Mouse (Mus musculus): Measurements from ENCODE around the gene Dlg4.
"Not testable (repeated sequence)": the region's sequence is repeated elsewhere in the genome, so short reads cannot be mapped to it uniquely, and the experiment has no call there.

- not testable (repeated sequence) for TF ChIP-seq POLR2A, CTCF (IDR thresholded peaks at IDR 0.05; ENCODE audit: insufficient read depth, low read depth, low read length)
Measured at GRCm38 (mm10) chr11:70016177-70016576, 565 bp upstream of the Dlg4 start.
